Mouse (Mus musculus) gastrocnemius, adult 18-20 months (tissue): Measurements from ENCODE around the gene Kif5a. TPM values are rescaled to one million over a fixed set of nuclear protein-coding genes. Genes with fewer than 3 reads are reported as not detected.

Source experiments
- DNase-seq: peaks from one replicate; pipeline ENCODE4 v3.0.0; 2021; ENCODE audit warnings: low spot score
- total RNA-seq, 2 experiments: library from RNA; stranded (reverse); gene quantifications; 2 replicates each; pipeline ENCODE4 v1.2.3; 2021

Gene Kif5a
- total RNA-seq, 2 experiments from 2014 or later = 0.21 to 0.37 TPM

GRCm38 (mm10) chr10:127289573-127290191 is 26.5 kb upstream of the Kif5a start:
- DNase-seq = peak; percentile 71

GRCm38 (mm10) chr10:127288800-127289572 is 25.8 kb upstream of the Kif5a start, which contains the start of gene Mbd6:
Gene Mbd6, minus strand, starts transcription at chr10:127289018.
- peak; percentile 89 for DNase-seq

- peak; percentile 42 for DNase-seq
Measured at GRCm38 (mm10) chr10:127288328-127288799, 25.2 kb upstream of the Kif5a start.

DNA sequence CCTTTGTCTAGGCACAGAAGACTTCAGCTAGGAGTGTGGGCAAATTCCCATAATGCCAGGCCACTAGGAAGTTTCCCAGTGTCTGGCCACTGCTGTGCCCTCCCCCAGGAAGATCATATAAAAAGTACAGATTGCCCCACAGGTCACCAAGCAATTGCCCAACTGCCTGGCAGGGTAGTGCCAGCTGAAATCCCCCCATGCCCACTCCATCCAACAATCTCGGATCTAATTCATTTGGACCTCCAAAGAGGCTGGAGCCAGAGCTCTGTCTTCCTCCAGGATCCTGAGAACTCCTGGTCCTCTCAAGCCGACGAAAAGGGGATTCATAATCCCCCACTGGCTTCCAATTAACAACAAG is 24.8 kb upstream of the Kif5a start:
- peak; percentile 26 for DNase-seq

- no peak for DNase-seq
Measured at GRCm38 (mm10) chr10:127287271-127287935, 24.3 kb upstream of the Kif5a start.

DNA sequence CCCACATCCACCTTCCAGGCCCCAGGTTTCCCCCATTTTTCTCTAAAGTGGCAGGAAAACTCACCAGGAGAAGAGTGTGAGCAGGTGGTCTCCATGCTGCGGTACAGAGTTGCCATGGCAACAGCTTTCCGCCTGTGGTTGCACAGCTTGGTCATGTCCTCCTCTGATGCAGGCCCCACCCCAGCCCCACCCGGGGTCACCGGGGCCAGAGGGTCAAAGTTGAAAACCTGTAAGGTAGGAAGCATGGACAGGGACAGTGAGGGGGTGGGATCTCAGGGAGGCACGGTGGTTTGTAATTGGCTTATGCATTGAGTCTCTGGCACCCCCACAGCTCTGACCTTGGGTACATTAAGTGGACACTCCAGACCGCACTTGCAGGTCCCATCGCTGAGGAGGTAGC is 23.6 kb upstream of the Kif5a start:
- no peak for DNase-seq

DNA sequence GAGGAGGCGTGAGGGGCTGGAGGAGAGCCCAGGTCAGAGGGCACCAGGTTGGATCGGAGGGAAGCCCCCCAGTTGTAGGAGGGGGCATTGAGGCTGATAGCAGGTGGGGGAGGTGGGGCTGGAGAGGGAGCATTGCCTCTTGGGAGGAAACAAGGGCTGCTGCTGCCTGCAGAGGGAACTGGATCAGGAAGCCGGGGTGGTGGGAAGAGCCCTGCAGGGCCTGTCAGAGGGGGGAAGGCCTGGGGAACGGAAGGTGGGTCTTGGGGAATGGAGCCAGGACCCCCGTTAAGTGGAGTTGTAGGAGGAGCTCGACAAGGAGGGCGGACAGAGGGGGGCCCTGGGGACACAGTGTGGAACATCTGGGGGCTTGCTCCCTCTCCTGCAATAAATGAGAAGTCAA is 23.0 kb upstream of the Kif5a start:
- DNase-seq = no peak

DNA sequence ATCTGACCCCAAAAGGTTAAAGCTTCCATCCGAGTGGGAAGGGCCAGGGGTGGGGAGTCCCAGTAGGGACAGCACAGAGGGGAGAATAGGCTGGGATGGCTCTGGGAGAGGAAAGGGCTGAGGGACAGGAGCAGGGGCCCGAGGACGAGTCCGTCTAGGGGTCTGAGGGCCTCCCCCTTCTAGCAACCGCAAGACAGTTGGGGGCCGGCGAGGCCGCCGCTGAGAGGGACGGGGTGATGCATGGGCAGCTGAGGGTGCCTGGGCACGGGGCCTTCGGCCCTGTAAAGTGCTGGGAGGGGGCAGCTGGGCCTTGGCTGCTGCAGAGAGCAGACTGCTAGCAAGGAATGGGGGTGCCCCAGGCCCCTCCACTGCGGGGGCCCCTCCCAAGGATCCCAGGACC is 22.5 kb upstream of the Kif5a start:
- no peak for DNase-seq

DNA sequence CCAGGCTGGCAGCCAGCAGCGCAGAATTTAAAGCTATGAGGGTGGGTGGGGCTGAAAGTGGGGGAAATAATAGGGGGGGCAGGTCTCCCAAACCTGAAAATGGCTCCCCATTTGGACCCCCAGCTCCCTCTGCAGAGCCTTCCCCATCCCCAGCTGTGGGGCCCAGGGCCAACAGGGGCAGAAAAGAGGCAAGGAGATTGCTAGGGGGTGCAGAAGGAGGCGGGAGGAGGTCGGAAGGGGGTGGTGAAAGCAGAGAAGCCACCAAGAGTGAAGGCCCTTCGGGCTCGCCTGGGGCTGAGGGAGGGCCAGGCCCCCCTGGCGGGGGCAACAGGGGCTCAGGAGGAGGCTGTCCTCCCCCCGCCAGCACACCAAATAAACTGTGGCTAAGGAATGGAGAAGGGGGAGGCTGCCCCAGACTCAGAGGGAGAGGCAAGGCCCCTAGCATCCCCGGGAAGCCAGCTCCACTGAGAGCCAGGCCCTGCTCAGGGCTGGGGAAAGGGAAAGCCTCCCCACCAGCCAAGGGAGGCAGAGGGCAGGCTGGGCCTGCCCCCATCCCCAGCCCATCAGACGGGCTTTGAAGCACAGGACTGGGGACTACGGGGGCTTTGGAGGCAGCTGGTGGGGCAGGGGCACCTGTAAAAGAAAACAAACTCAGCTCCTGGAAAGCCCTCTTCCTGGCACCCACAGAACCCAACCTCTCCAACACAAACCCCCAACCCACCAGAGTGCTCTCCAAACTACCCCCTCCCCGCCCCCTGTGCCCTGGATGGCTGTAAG is 21.8 kb upstream of the Kif5a start:
- no peak for DNase-seq

GRCm38 (mm10) chr10:127284105-127284622 is 21.0 kb upstream of the Kif5a start:
- no peak for DNase-seq

DNA sequence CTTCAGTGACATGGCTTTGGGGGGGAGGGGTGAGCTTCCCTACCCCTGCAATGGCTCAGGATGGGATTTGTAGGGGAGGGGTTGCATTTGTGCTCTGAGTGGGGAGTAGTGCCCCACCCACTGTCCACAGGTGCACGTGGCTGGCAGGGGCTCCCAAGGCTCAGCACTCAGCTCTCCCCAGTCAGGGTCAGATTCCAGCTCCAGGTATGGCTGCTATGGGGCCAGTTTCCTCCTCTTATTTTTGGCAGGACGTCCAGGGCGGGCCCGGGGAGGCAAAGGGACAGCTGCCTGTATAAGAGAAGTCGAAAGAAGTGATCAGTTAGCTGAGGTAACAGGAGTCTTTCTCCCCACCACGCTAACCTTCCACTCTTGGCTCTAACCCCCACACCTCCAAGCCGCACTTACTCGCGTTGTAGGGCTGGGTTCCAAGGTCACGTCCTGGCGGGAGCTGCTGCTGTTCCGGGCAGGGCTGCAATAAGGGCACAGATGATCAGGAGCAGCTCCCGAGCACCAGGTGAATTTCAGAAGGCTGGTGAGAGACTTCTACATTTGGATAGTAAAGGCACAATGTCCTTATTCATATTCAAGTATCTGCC is 19.6 kb upstream of the Kif5a start:
- no peak for DNase-seq

GRCm38 (mm10) chr10:127281316-127281715 is 18.2 kb upstream of the Kif5a start:
- no peak for DNase-seq

DNA sequence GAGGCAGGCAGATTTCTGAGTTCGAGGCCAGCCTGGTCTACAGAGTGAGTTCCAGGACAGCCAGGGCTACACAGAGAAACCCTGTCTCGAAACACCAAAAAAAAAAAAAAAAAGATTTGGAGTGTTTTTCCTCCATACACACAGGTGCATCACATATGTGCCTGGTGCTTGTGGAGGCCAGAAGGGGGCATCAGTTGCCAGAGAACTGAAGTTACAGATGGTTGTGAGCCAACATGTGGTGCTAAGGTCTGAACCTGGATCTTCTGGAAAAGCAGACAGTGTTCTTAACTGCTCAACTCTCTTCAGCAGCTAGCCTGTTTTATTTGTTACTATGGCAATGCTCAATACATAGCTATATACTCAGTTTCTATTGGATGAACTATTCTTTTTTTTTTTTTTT is 16.6 kb upstream of the Kif5a start:
- no peak for DNase-seq

- DNase-seq = no peak
Measured at GRCm38 (mm10) chr10:127274261-127275022, 11.3 kb upstream of the Kif5a start.

DNA sequence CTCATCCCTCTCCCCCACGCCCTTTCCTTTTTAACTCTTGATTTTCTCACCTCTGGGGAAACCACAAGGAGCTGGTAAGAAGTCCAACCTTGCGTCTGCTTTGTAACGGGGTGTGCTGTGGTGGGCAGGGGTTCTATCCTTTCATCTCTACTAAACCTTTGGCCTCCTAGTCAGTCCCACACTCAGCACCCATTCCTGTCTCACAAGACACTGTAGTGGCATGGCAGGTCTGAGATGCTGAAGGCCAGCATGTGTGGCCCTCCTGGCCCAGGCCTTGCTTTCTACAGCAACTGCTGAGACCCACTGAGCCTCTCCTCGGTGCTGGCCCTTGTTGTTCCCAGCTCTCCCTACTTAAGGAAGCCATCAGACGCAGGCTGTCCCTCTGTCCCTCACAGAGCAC is 9.2 kb upstream of the Kif5a start:
- no peak for DNase-seq

DNA sequence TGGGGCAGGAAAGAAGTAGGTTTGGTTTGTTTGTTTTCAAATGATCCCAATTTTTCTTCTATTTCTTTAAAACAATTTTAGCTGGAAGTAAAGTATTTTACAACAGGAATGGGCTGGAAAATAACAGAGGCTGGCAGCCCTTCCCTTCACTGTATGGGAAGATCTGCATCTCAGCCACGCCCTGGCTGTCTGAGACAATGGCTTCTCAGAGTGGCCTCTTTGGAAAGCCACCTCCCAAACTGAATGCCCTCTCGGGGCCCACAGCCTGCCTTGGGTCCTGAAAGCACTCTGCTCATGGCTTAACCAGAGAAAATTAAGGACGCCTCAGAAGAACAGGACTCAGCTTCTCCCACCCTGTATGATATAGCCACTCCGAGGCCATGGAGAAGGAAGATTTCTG is 6.7 kb upstream of the Kif5a start:
- DNase-seq = no peak

DNA sequence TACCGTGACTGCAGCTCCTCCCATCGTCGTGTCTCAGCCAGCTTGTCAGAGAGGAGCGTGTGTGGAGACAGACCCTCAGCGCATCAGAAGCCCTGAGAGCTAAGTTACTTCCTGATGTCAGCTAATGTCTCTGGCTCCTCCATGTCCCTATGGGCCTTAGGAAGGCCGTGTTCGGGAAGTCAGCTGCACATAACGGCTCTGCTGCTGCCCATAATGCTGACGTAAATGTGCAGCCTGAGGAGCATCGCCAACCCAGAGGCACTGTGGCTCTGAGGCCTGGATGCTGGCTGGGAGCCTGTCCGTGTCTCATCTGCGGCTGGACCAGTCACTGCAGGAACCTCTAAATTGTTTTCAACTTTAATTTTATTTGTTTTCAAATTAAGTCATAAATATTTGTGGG is 5.9 kb upstream of the Kif5a start:
- DNase-seq = no peak

DNA sequence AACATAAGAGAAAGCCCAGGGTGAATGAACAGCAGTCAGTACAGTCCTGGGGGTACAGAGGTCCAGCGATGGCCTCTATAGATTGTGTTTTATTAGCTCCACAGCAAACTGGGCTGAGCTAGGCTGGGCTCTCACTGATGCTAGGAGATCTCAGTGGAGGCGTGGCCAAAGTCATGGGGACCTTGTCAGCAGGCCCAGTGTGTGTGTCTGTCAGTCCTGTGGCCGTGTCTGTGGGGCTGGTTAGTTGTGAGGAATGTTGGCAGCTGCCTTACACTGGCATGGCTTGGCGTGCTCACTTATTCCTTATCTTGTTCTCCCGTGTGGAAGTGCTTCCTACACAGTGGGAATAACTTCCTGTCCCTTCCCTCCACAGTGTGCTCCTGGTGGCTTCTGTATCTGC is 5.3 kb upstream of the Kif5a start:
- DNase-seq = no peak

- no peak for DNase-seq
Measured at GRCm38 (mm10) chr10:127267318-127267717, 4.2 kb upstream of the Kif5a start.
